11 mouse cellular contexts compared by ENCODE assay signal in genomic region chr2:155641540-155642472, GRCm38 (mm10). TPM values are rescaled to one million over a fixed set of nuclear protein-coding genes. Genes with fewer than 3 reads are reported as not detected.
DNase-seq lines count a peak whose midpoint lies in the region; ATAC-seq and TF ChIP-seq lines count a peak whose summit lies in the region.
"Had no signal": no experiment of that assay in that cellular context is flagged by ENCODE, and none has a peak within 500 bp of the region (broad histone marks: within the 10 kb centered on the region; RNA-seq: fewer than 3 reads in every experiment).

No protein-coding gene starts in this region.

- H3K27me3 ChIP-seq in hindbrain, embryonic 12.5 days = no peaks in the 10 kb centered on the region
- H3K27me3 ChIP-seq in limb, embryonic 10.5 days (ENCODE audit: low read depth, poor library complexity, severe bottlenecking) = no peaks in the 10 kb centered on the region
- H3K27me3 ChIP-seq: CH12.LX; limb, embryonic 15.5 days had no signal

- ATAC-seq in frontal cortex, adult (ENCODE audit: low TSS enrichment) = peak; percentile 65
- ATAC-seq in hindbrain, embryonic 12.5 days (ENCODE audit: low FRiP score) = peak; percentile 61

- H3K4me3 ChIP-seq in bone marrow macrophage, adult 2 months (ENCODE audit: insufficient read depth, low read length) = no peak overlapping the region
- no peak overlapping the region for H3K4me3 ChIP-seq in hindbrain, embryonic 12.5 days
- no peak overlapping the region for H3K4me3 ChIP-seq in limb, embryonic 10.5 days
- H3K4me3 ChIP-seq: limb, embryonic 15.5 days had no signal

- H3K36me3 ChIP-seq in hindbrain, embryonic 12.5 days = peaks cover 87% of the 10 kb centered on the region
- H3K36me3 ChIP-seq in limb, embryonic 10.5 days = peaks cover 98% of the 10 kb centered on the region

- H3K9me3 ChIP-seq in hindbrain, embryonic 12.5 days (replicated peaks) = no peaks in the 10 kb centered on the region
- H3K9me3 ChIP-seq in limb, embryonic 10.5 days (replicated peaks) = no peaks in the 10 kb centered on the region
- H3K9me3 ChIP-seq: limb, embryonic 15.5 days had no signal

- H3K4me1 ChIP-seq in bone marrow macrophage, adult 2 months (ENCODE audit: control insufficient read depth, insufficient read depth, low read length) = peaks cover 32% of the 10 kb centered on the region
- no peaks in the 10 kb centered on the region; the same call in 1 of the 2 replicates for H3K4me1 ChIP-seq in hindbrain, embryonic 12.5 days
- H3K4me1 ChIP-seq in limb, embryonic 10.5 days = no peaks in the 10 kb centered on the region
- H3K4me1 ChIP-seq: limb, embryonic 15.5 days had no signal

- H3K4me2 ChIP-seq in hindbrain, embryonic 12.5 days (replicated peaks) = no peak overlapping the region
- H3K4me2 ChIP-seq: limb, embryonic 15.5 days had no signal

- TF ChIP-seq POLR2A in bone marrow macrophage, adult 2 months (IDR thresholded peaks at IDR 0.05; ENCODE audit: borderline replicate concordance, low read depth, low read length) = no peak

- peak overlapping the region; percentile 18 for H3K27ac ChIP-seq in bone marrow macrophage, adult 2 months (ENCODE audit: insufficient read depth, low read depth, low read length)
- H3K27ac ChIP-seq in hindbrain, embryonic 12.5 days = peak overlapping the region; percentile 66; the same call in 1 of the 2 replicates
- H3K27ac ChIP-seq in limb, embryonic 10.5 days = no peak overlapping the region
- H3K27ac ChIP-seq: limb, embryonic 15.5 days had no signal

- H3K9ac ChIP-seq in hindbrain, embryonic 12.5 days = no peak overlapping the region
- H3K9ac ChIP-seq: limb, embryonic 15.5 days had no signal

- WGBS in hindbrain, embryonic 12.5 days = 77% methylated on average over 18 of the region's 18 CpGs
- 88% methylated on average over 18 of the region's 18 CpGs for WGBS in limb, embryonic 10.5 days

- no peak for DNase-seq in frontal cortex, postnatal 14 days (ENCODE audit: low spot score in 2 of 2)
- DNase-seq in kidney, postnatal 36 days = peak; percentile 85 to 86
- DNase-seq in testis, postnatal 14 days (ENCODE audit: low spot score) = no peak
- DNase-seq in limb, embryonic 10.5 days (ENCODE audit: low spot score) = no peak
- no peak for DNase-seq in adrenal gland, adult (ENCODE audit: inconsistent age in 2 of 2, low spot score in 1 of 2)
- DNase-seq: heart, postnatal 10 days had no signal

- no peak for TF ChIP-seq CTCF in bone marrow macrophage, adult 2 months (IDR thresholded peaks at IDR 0.05; ENCODE audit: low read depth, low read length)

RNA-seq across cellular contexts. Expression of gene Myh7b, which starts 30.8 kb away (rescaled TPM):
- not detected in 2 replicates for polyA plus RNA-seq in bone marrow macrophage, adult 2 months (2012; ENCODE audit: insufficient read depth, insufficient read length, missing spikeins)
- 0.61 and 1.6 TPM in 2 replicates for polyA plus RNA-seq in hindbrain, embryonic 12.5 days (2016; fragmentation: Nextera tagmentation; extraction: Ambion mirVana)
- polyA plus RNA-seq in limb, embryonic 10.5 days (2016; fragmentation: Nextera tagmentation; extraction: Ambion mirVana) = 0.36 and 0.63 TPM in 2 replicates

RNA-seq across cellular contexts. Expression of gene Gss, which starts 49.2 kb away (rescaled TPM):
- polyA plus RNA-seq in bone marrow macrophage, adult 2 months (2012; ENCODE audit: insufficient read depth, insufficient read length, missing spikeins) = 10.5 and 12.9 TPM in 2 replicates
- 17.0 and 18.3 TPM in 2 replicates for polyA plus RNA-seq in hindbrain, embryonic 12.5 days (2016; fragmentation: Nextera tagmentation; extraction: Ambion mirVana)
- 24.3 and 25.1 TPM in 2 replicates for polyA plus RNA-seq in limb, embryonic 10.5 days (2016; fragmentation: Nextera tagmentation; extraction: Ambion mirVana)

RNA-seq across cellular contexts. Expression of gene Trpc4ap, which starts 50.4 kb away (rescaled TPM):
- polyA plus RNA-seq in bone marrow macrophage, adult 2 months (2012; ENCODE audit: insufficient read depth, insufficient read length, missing spikeins) = 93.1 and 108 TPM in 2 replicates
- polyA plus RNA-seq in hindbrain, embryonic 12.5 days (2016; fragmentation: Nextera tagmentation; extraction: Ambion mirVana) = 190 and 204 TPM in 2 replicates
- 125 and 141 TPM in 2 replicates for polyA plus RNA-seq in limb, embryonic 10.5 days (2016; fragmentation: Nextera tagmentation; extraction: Ambion mirVana)

Comparison
In these comparisons a context has a peak if more than half of its experiments do, and no peak if none do; other contexts are left out.
1. DNase-seq: peak in kidney, postnatal 36 days (2 of 2); none in frontal cortex, postnatal 14 days (0 of 2), testis, postnatal 14 days (single experiment), limb, embryonic 10.5 days (single experiment) and adrenal gland, adult (0 of 2).